Mouse (Mus musculus) embryonic fibroblast, embryonic 13.5 days (primary cell): Measurements from ENCODE around the gene Gm4491.

ENCODE experiments used
- CTCF ChIP-seq: IDR thresholded peaks from 2 replicates; pipeline ENCODE4 v1.5.1; 2011; ENCODE audit warnings: mild to moderate bottlenecking, control low read depth, low read length, moderate library complexity, borderline replicate concordance; ENCODE audit not compliant: insufficient read depth
- POLR2A ChIP-seq: IDR thresholded peaks from 2 replicates; pipeline ENCODE4 v1.6.1; 2011; ENCODE audit warnings: low read depth, mild to moderate bottlenecking, control low read depth, low read length, moderate library complexity

DNA sequence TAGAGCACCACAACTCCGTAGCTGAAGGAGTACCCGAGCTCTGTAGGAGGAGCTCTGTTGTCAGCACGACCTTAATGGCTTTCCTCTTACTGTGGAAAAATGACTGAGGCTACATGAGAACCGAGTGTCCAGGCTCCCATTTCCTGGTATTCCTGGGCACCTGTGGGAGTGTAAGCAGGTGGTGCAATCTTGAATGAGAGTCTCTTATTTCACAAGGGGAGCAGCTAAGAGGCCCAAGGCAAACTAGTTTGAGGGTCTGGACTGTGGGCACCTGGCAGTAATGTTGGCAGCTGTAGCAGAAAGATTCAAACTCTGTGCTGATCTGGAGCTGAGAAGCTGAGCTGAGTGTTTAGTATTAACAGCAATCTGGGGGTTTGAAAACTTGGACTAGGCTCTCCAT lies 11.7 kb upstream of the Gm4491 start:
- TF ChIP-seq POLR2A (no peak), CTCF (no peak)
